Mouse (Mus musculus) ovary, postnatal 36 days (tissue): ENCODE measurements around the gene Ppp1r26.
A peak's percentile ranks its signal among the peaks of the same experiment; 100 is the strongest.

Experiments used
- DNase-seq: peaks from one replicate; pipeline ENCODE4 v3.0.0; 2022; ENCODE audit warnings: low spot score, mixed read lengths

Gene Ppp1r26

GRCm38 (mm10) chr2:28446515-28447314, at the start of gene Ppp1r26:
Gene Ppp1r26 (plus strand): TSS chr2:28446800.
- DNase-seq: peak; percentile 69

- no peak for DNase-seq
Measured at GRCm38 (mm10) chr2:28396928-28397327, 49.7 kb upstream of the Ppp1r26 start.

DNA sequence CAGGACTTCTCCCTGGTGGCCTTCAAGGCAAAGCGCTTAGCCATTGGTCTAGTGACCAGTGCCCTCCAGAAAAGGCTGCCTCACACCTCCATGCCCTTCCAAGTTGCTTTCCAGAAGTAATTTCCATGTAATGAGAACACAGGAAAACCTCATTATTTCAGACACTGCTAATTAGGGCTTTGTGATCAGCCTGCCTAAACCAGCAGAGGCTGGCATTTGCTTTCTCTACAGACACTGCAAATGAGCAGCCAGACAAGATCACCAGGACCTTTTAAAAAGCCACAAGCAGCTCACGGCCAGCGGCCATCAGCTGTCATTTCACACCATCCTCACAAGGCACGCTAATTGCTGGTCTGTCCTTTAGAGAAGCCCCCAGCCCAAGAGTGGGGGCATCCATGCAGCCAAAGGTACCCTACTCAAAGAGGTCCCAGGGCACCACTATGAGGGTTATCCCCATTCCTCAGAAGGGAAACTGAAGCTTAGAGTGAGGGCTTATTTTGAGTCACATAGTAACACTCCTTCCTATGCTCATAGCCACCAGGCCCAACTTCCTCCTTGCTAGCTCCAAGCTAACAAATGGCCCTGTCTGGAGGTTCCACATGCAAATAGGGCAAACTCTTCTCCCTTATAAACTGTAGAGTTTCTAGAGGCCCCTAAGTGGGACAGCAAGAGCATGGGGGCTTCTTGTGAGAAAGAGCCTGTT, 49.0 kb upstream of the Ppp1r26 start:
- DNase-seq: no peak

DNA sequence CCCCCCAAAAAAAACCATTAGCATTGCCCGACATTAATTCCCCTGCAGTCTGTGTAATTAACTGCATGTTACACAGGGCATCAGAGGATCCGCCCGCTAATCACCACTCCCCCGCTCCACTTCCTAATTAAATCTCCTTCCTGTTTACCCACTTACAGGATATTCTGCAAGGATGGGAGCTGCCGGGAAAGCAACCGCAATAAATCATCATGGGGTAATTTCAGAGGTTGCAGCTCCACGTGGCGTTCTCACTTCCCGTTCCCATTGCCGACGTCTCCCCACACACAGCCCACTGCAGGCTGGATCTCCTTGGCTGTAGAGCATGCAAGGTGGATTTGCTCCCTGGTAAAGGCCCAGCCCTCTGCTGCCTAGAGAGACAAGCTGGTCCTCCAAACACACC, 45.0 kb upstream of the Ppp1r26 start:
- DNase-seq: no peak

DNA sequence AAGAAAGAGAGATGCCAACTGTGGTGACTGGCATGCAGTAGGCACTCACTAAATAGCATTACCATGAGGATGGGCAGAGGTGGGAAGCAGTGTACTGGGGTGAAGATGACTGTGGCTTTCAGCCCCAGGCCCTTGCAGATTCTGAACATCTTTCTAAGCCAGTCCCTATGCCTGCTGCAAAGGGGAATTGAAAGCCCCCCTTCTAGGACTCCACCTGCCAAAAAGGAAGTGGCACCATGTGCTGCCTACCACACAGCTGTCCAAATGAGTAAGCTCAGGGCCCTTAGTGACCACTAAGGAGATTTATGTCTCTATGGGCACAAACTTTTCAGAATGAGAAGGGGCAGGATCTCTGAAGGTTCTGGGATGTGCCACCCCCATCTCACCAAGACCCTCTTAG, 44.5 kb upstream of the Ppp1r26 start:
- DNase-seq: no peak

- DNase-seq: no peak
Measured at GRCm38 (mm10) chr2:28407796-28408195, 38.8 kb upstream of the Ppp1r26 start.

DNA sequence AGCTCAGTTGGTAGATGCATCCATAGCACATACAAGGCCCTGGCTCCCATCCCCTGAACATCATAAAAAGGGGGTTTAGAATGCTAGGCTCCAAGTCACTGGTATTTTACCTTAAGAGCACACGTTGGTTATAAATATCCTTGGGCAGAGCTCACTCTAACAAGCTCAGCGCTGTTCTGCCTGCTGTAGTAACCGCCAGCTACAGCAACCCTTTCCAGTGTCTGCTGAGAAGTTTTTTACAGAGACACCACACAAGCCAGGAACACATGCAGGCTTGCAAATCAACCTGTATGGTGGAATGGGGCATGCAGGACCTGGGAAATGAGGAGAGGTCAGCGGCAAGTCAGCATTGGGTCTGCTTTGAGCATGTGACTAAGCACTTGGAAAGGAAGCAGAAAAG, 37.5 kb upstream of the Ppp1r26 start:
- no peak for DNase-seq

DNA sequence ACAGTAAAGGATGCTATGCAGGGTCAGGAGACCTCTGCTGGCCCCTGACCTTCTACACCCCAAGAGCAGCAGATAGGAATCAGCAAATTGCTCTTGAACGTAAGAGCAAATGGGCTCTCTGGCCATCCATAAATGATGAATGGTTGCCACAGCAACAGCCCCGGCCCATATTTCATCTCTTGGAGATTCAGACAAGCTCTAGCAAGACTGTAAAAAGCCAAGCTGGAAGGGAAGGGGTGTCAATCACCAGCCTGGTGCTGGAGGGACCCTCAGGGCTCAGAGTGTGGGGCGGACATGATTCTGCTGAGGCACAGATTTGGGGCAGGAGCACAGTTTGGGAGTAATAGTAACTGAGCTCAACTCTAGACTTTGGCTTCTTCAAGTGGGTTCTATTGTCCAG, 37.0 kb upstream of the Ppp1r26 start:
- DNase-seq: no peak

DNA sequence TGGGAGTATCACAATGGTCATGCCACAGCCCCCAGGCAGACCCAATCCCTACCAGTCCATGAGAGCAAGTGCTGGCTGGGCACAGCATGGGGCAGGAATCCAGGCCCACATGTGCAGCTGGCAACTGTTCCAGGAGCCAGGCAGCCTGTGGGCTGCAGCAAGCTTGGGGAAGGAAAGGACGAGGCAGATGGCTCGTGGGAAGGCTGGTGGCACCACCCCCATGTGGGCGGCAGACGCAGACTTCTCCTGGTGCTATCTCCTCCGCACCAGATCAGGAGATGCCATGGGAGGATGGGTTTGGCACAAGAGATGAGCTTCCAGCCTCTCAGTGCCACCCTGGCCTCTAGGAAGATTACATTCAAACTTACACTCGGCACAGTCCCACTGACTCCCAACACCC, 33.7 kb upstream of the Ppp1r26 start:
- DNase-seq: no peak

DNA sequence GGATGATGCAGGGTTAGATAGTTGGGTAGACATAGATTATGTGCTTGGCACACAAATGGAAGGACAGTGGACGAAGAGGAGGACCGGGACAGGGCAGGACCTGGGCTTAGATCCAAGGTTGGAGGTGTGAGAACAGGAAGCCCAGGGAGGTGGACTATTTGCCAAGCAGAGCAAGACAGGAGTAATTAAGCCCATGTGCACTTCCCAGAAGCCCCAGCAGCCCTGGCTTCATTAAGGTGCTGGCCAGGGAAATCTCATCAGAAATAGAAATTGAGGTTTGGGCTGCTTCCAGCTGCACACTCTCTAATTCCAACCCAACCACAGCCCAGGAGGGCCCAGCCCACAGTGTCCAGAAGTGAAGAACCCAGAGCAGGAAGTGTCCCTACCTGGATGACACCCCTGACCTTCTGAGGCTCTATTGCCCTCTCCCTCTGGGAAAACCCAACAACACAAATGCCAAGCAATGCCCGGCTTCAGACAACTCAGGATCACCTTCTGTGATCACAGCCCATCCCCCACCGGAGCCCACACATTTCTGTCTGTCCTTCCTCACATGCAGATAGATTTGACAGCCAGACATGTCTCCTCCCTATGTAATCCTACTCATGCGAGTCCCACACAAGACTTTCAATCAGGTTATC, 32.4 kb upstream of the Ppp1r26 start:
- DNase-seq: no peak

GRCm38 (mm10) chr2:28414757-28415137, 31.9 kb upstream of the Ppp1r26 start:
- DNase-seq: no peak

DNA sequence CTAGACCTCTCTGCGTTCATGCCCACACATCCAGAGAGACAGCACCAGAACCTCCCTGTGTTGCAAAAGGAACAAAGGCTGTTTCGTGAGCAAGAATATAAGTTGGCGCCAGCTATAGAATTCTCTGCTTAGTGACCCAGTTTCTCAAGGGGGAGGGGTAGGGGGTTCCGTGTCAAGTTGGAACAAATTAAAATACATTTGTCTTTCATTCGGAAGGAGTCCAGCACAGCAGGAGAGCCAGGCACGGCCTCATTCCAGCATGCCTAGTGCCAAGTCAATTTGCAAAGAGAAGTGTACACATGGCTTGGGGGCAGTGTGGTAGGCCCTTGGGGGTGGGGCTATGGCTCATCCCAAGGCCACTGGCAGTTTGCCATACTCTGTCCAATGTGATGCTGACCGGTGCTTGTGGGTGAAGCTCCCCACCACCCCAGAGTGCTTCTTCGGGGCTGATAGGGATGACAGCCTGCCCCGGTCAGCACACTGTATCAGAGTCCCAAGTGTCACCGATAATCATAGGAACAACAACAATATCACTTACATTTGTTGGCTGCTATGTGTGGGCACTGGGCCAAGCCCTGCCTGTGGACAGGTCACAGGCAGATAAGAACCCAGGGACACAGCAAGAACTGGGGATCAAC, 31.1 kb upstream of the Ppp1r26 start:
- DNase-seq: peak; percentile 76

DNA sequence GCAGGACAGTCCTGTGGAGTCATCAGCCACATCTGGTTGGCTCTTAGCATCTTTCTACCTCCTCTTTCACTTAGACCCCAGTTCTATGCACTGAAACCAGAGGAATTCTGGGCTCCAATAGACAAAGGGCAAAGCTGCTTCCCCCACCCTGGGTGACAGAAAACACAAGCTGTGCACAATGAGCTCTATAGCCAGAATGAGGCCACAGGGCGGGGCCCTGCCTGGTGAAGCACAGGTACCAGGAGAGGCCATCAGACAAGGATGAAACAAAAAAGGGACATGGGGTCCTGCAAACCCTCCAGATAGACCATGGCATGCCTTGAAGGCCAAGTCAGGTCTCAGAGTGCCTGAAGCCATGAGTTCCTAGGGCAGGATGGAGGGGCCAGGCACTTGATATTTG, 30.1 kb upstream of the Ppp1r26 start:
- DNase-seq: no peak

DNA sequence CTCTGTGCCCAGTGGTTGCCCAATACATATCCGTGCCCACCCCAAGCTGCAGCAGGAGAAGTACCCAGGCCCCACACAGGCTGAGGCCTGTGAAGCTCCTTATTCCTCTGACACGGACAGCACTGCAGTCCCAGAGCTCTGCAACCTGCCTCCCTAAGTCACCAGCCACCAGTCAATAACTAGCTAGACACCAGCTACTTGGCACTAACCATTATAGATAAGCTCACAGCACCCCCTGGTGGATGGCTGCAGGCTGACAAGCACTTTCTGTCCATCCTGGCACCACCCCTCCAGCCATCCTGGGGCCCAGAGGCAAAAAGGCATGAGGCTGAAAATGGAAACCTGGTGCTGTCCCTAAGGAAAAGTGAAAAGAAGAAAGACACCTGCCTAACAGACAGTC, 28.6 kb upstream of the Ppp1r26 start:
- DNase-seq: peak; percentile 86

DNA sequence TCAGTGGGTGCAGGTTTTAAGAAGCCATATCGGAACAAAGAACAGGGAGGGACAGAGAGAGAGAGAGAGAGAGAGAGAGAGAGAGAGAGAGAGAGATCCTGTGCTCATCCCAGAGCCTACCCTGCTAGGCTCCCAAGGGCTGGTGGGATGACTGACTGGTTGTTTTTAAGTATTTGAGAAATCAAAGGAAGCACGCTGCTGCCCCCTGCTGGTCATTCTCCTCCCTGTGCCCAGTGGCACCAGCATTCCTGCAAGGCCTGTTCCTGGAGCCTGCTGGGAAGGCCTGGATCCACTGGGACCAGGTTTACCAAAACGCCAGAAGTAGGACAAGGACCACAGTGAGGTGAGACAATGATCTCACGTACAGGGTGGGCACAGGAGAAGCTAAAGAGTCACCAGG, 26.7 kb upstream of the Ppp1r26 start:
- peak; percentile 86 for DNase-seq

DNA sequence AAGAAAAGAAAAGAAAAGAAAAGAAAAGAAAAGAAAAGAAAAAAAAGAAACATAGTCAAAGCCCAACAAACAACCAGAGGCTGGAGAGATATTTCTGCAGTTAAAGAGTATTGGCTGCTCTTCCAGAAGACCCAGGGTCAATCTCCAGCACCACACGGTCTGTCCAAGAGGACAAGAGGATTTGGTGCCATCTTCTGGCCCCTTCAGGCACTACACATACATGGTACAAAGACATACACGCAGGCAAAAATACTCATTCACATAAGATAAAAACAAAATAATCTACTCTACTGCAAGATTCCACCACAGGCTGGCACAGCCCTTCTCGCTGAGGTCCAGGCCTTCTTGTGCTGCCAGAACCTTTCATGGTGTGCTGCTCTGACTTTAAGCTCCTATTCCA, 23.4 kb upstream of the Ppp1r26 start:
- peak; percentile 45 for DNase-seq

GRCm38 (mm10) chr2:28427226-28427625, 19.4 kb upstream of the Ppp1r26 start:
- no peak for DNase-seq

DNA sequence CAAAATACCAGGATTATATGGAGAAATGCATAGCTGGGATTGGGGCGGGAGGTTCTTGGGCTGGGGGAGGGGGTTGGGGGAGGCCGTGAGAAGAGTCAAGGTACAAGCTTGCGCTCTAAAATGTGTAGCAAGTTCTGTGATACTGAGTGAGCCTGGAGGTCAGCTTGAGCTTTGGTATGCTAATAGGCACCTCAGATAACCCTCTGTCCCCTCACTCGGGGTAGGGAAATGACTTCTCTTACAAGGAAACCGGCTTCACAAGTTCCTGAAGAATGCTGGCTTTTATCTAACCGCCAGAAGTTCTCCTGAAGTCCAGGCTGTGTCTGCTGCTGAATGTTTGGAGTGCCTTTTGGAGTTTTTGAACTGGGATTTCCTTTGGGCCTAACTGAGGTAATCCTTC, 15.8 kb upstream of the Ppp1r26 start:
- DNase-seq: no peak

DNA sequence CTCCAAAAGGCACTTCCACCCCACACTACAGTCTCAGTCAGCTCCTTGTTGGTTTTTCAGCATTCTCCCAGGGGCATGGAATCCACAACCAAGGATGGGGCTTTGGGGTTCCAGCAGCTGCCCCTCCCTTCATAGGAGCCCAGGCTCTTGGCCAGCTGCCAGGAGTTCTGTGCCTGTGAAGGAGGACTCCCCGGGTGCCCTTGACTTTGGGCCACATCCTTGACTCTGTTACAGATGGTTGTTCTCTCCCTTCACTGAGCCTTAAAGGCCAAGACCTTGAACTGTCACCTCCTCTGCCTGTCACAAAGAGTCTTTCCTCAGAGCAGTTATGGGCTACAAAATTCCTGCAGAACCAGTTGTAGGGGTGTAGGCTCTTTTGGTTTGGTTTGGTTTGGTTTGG, 13.8 kb upstream of the Ppp1r26 start:
- peak; percentile 59 for DNase-seq

DNA sequence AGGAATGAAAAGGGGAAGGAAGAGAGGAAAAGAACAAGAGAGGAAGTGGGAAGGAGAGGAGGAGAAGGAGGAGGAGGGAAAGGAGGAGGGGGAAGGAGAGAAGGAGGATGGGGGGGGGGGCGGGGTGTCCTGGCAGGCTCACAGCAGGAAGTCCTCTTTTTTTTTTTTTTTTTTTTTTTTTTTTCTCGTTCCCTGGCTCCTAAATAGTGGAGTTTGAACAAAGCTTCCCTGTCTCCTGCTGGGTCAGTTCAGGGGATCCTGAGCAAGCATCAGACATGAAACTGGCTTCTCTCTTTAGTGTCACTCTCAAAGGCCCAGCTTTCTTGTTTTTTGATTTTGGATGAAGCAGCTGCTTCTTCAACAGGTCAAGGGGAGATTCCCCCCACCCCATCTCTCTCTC, 13.1 kb upstream of the Ppp1r26 start:
- DNase-seq: no peak

DNA sequence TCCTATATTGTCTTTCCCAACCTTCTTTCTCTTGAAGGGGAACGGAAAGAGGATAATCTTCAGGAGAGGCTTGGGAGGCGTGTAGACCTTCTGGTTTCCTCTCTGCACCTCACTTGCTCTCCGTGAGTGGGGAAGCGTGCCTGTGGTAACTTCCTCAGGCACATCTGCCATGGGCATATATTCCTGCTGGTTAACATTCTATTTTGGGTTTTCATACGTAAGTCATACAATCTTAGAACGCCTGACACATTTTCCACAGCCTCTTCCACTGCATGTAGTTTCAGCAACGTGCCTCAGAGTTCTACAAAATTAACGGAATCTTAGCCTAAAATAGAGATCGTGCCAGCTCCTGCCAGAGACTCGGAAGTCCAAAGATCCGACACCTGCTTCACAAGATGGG, 11.2 kb upstream of the Ppp1r26 start:
- DNase-seq: no peak

GRCm38 (mm10) chr2:28440842-28441241, 5.8 kb upstream of the Ppp1r26 start:
- no peak for DNase-seq

DNA sequence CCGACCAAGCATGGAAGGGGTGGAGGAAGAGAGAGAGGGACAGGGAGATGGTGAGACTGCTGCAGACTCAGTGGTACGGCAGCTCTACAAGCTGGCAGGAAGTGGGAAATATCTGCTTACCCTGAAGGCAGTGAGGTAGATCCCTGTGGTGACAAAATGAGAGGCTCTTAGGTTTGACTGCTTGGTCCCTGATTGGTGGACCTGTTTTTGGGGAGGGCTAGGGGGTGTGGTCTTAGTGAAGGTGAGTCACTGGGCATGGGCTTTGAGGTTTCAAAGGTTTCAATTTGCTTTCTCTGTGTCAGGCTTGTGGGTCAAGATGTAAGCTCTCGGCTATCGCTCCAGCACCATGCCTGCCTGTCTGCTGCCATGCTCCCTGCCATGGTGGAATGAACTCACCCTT, 1.5 kb upstream of the Ppp1r26 start:
- DNase-seq: no peak
